Mouse (Mus musculus): ENCODE data around the gene Mrpl54. TPM values are rescaled to one million over a fixed set of nuclear protein-coding genes. Genes with fewer than 3 reads are reported as not detected.
A peak's percentile ranks its signal among the peaks of the same experiment; 100 is the strongest.

The Mrpl54 gene
- polyA plus RNA-seq, 1 experiment from 2014 or later: 244 TPM

GRCm38 (mm10) chr10:81302781-81303218, 36.1 kb upstream of the Mrpl54 start:
- H3K4me2 ChIP-seq: peak overlapping the region; percentile 49
- H3K4me3 ChIP-seq: peak overlapping the region; percentile 22
- peak overlapping the region; percentile 70 for H3K9ac ChIP-seq
- peak overlapping the region; percentile 70 for H3K27ac ChIP-seq (replicated peaks)
- whole genome bisulfite sequencing: 14% methylated on average over 14 of the region's 14 CpGs
- peaks cover 23% of the 10 kb centered on the region for H3K36me3 ChIP-seq
- ATAC-seq (ENCODE audit: extremely low read depth, insufficient number of reproducible peaks, low FRiP score, low TSS enrichment): no peak
- no peaks in the 10 kb centered on the region for H3K9me3 ChIP-seq
- no peaks in the 10 kb centered on the region for H3K27me3 ChIP-seq (replicated peaks)
- peaks cover 74% of the 10 kb centered on the region for H3K4me1 ChIP-seq

- 54% methylated on average over 4 of the region's 4 CpGs for WGBS
- peak overlapping the region; percentile 49 for H3K4me2 ChIP-seq
- peak overlapping the region; percentile 22 for H3K4me3 ChIP-seq
Observed at GRCm38 (mm10) chr10:81302288-81302687, 35.6 kb upstream of the Mrpl54 start.

DNA sequence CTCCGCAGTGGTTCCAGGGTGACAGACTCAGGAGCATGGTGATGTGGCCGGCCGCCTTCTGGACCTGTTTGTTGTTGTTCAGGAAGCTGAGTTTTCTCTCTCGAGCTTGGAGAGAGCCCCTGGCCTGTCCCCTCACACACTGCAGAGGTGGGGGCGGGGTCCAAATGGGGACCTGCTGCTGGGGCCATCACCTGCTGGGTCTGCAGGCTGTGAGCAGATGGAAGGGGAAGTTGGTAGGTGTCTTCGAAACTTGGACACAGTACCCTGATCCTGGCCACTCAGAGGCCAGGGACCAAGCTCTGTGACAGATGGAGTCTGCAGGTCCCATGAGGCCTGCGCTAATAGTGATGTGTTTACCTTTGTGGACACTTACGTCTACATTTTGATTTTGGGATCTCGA, 34.6 kb upstream of the Mrpl54 start:
- no peak overlapping the region for H3K4me2 ChIP-seq
- ATAC-seq (ENCODE audit: extremely low read depth, insufficient number of reproducible peaks, low FRiP score, low TSS enrichment): no peak
- no peaks in the 10 kb centered on the region for H3K9me3 ChIP-seq
- H3K4me1 ChIP-seq: peaks cover 82% of the 10 kb centered on the region
- H3K9ac ChIP-seq: peak overlapping the region; percentile 64; the same call in 1 of the 2 replicates
- H3K27me3 ChIP-seq (replicated peaks): no peaks in the 10 kb centered on the region
- WGBS: 80% methylated on average over 9 of the region's 9 CpGs
- H3K36me3 ChIP-seq: peaks cover 14% of the 10 kb centered on the region
- no peak overlapping the region for H3K4me3 ChIP-seq
- H3K27ac ChIP-seq (replicated peaks): peak overlapping the region; percentile 17; the same call in 1 of the 2 replicates

More at GRCm38 (mm10) chr10:81302288-81302687, 35.6 kb upstream of the Mrpl54 start:
- Histone ChIP-seq H3K27ac (replicated peaks) (peak overlapping the region; percentile 70), H3K9me3 (no peaks in the 10 kb centered on the region), H3K9ac (peak overlapping the region; percentile 70), H3K27me3 (replicated peaks) (no peaks in the 10 kb centered on the region), H3K36me3 (peaks cover 18% of the 10 kb centered on the region), H3K4me1 (peaks cover 79% of the 10 kb centered on the region)
- no peak for ATAC-seq (ENCODE audit: extremely low read depth, insufficient number of reproducible peaks, low FRiP score, low TSS enrichment)

DNA sequence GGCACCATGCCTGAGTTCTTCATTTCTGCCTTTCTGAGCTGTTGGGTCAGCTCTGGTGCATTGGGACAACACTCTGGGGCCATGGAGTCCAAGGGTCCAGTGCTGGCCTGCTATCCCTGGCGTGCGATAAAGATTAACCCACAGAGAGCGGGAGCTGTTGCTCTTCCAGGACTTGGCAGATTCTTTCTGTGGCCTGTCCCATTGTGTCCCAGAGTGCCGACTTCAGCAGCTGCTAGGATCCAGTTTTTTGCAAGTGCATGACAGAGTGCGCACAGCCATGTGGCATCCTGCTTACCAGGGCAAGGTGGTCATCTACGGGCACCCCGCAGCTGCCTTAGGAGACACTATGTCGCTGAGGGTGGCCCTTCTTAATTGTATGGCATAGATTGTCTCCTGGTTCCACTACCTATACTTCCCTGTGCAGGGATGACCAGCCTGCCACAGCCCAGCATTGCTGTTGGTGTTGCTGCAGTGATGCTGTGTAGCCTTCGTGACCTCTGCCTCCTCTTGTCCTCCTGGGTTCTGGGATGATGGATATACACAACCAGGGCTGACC, 33.7 kb upstream of the Mrpl54 start:
- WGBS: 67% methylated on average over 9 of the region's 9 CpGs
- peaks cover 89% of the 10 kb centered on the region for H3K4me1 ChIP-seq

DNA sequence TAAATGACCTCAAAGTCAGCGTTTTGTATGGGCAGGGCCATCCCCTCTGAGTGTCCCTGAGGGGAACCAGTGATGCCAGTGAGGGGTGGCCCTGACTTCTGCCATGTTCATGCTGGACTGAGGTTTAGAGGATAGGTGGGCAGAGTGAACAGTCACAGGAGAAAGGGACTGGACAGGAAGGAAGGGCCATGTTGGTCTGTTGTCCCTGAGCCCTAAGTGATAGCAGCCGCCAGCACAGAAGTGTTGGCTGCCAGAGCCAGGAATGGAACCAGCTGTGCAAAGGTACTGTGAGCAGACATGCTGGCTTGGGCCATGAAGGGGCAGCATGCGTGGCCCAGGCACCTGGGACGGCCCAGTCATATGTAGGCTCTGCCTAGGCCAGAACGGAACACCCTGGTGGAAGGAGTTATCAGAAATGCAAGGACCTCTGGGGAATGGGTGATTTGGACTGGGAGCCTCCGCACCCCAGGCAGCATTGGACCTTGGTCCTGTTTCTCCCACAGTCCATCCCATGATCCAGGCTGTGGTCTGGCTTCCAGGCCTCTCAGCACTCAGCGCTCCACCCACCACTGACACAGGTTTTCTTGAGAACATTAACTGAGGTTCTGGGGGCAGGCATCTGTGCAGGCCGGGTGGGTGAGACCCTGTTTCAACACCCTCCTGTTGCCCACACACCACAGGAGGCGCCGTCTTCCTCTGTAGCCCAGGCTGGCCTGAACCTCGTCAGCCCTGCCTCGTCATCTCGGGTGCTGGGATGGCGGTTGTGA, 33.0 kb upstream of the Mrpl54 start:
- 80% methylated on average over 14 of the region's 14 CpGs for WGBS
- ATAC-seq (ENCODE audit: extremely low read depth, insufficient number of reproducible peaks, low FRiP score, low TSS enrichment): no peak
- H3K9ac ChIP-seq: peak overlapping the region; percentile 64
- peaks cover 92% of the 10 kb centered on the region for H3K4me1 ChIP-seq
- no peaks in the 10 kb centered on the region for H3K27me3 ChIP-seq (replicated peaks)
- H3K36me3 ChIP-seq: peaks cover 5% of the 10 kb centered on the region; the same call in 1 of the 2 replicates
- H3K27ac ChIP-seq (replicated peaks): peak overlapping the region; percentile 36; the same call in 1 of the 2 replicates
- no peaks in the 10 kb centered on the region for H3K9me3 ChIP-seq
- no peak overlapping the region for H3K4me3 ChIP-seq
- no peak overlapping the region for H3K4me2 ChIP-seq

More for the DNA sequence above, 33.7 kb upstream of the Mrpl54 start:
- Histone ChIP-seq H3K9me3 (no peaks in the 10 kb centered on the region), H3K4me2 (no peak overlapping the region), H3K9ac (peak overlapping the region; percentile 64), H3K27me3 (replicated peaks) (no peaks in the 10 kb centered on the region), H3K36me3 (peaks cover 5% of the 10 kb centered on the region; the same call in 1 of the 2 replicates), H3K27ac (replicated peaks) (0 out of 2 replicates have a peak overlapping the region, but pooled peaks have one; percentile 17), H3K4me3 (no peak overlapping the region)
- no peak for ATAC-seq (ENCODE audit: extremely low read depth, insufficient number of reproducible peaks, low FRiP score, low TSS enrichment)

DNA sequence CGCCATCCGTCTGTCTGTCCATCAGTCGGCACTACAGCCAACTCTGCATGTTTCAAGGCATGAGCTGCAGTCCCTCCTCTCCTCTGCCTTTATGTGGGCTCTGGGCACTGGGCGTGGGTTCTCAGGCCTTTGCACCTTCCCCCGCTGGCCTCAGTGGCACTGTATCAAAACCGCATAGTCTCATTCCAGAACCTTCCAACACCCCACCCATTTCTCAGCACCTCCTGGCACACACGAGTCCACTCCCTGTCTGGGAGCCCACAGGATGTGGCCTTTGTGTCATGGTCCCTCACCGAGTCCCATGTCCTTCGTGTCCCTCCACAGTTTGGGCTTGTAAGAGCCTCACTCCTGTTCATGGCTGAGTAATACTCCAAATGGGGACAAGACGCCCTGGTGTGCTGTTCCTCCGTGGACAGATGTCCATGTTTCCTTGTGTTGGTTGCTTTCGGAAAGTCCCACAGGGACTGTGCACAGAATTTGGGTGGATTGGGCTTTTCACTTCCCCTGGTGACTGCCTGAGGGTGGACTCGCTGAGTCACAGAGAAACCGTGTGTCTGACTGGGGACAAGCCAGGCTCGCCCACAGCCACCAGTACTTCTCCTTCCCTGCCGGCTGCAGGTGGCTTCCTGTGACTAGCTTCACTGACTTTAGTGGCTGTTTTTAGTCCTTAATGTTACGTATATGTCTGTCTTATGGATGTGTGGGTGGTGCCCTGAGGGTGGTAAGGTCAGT, 31.8 kb upstream of the Mrpl54 start:
- Histone ChIP-seq H3K4me1 (peaks cover 92% of the 10 kb centered on the region), H3K4me2 (peak overlapping the region; percentile 26), H3K27me3 (replicated peaks) (no peaks in the 10 kb centered on the region), H3K27ac (replicated peaks) (peak overlapping the region; percentile 77), H3K9ac (no peak overlapping the region), H3K9me3 (no peaks in the 10 kb centered on the region), H3K4me3 (no peak overlapping the region), H3K36me3 (peaks cover 5% of the 10 kb centered on the region; the same call in 1 of the 2 replicates)
- no peak for ATAC-seq (ENCODE audit: extremely low read depth, insufficient number of reproducible peaks, low FRiP score, low TSS enrichment)
- WGBS: 88% methylated on average over 17 of the region's 17 CpGs

DNA sequence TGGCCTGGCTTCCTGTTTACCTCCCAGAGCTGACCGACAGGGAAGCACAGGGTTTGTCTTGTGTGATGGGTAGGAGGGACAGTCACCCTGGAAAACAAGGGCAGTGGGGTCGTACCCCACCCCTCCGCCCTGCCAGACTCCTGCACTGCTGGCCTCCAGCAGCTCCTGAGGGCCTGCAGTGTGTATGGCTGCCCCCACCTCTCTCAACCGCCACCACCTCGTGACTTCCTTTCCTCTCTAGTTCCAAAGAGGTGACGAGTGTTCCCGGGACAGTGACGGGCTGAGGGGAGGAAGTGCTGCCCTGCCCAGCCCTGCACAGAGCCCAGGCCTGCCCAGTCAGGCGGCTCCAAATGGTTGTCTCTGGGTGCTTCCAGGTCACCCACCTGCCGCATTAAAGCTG, 31.1 kb upstream of the Mrpl54 start:
- H3K36me3 ChIP-seq: peaks cover 5% of the 10 kb centered on the region; the same call in 1 of the 2 replicates
- H3K4me3 ChIP-seq: no peak overlapping the region
- H3K9ac ChIP-seq: peak overlapping the region; percentile 69
- peak overlapping the region; percentile 77 for H3K27ac ChIP-seq (replicated peaks)
- H3K4me2 ChIP-seq: peak overlapping the region; percentile 26
- H3K27me3 ChIP-seq (replicated peaks): no peaks in the 10 kb centered on the region
- WGBS: 30% methylated on average over 10 of the region's 10 CpGs
- peaks cover 86% of the 10 kb centered on the region for H3K4me1 ChIP-seq
- no peaks in the 10 kb centered on the region for H3K9me3 ChIP-seq
- ATAC-seq (ENCODE audit: extremely low read depth, insufficient number of reproducible peaks, low FRiP score, low TSS enrichment): no peak

DNA sequence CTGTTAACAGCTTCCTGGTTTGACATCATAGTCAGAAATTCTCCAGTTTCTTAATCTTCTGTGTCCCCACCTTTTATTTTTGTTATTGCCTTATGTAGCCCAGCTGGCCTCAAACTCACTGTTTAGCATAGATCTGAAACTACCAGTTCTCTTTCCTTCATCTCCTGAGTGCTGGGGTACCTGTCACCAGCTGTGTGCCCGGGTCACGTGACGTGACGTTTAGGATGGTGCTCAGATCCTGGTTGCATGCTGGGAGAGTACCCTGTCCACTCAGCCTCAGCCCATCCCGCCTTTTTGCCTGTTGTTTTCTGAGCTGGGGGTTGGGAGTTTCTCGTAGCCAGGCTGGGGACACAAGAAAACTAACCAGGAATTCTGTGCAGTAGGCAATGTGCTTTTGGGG, 30.5 kb upstream of the Mrpl54 start:
- H3K4me2 ChIP-seq: peak overlapping the region; percentile 26; the same call in 1 of the 2 replicates
- H3K36me3 ChIP-seq: peaks cover 5% of the 10 kb centered on the region; the same call in 1 of the 2 replicates
- WGBS: 77% methylated on average over 6 of the region's 6 CpGs
- ATAC-seq (ENCODE audit: extremely low read depth, insufficient number of reproducible peaks, low FRiP score, low TSS enrichment): no peak
- H3K27ac ChIP-seq (replicated peaks): peak overlapping the region; percentile 77
- no peaks in the 10 kb centered on the region for H3K9me3 ChIP-seq
- H3K27me3 ChIP-seq (replicated peaks): no peaks in the 10 kb centered on the region
- peak overlapping the region; percentile 69 for H3K9ac ChIP-seq
- H3K4me1 ChIP-seq: peaks cover 80% of the 10 kb centered on the region
- no peak overlapping the region for H3K4me3 ChIP-seq

DNA sequence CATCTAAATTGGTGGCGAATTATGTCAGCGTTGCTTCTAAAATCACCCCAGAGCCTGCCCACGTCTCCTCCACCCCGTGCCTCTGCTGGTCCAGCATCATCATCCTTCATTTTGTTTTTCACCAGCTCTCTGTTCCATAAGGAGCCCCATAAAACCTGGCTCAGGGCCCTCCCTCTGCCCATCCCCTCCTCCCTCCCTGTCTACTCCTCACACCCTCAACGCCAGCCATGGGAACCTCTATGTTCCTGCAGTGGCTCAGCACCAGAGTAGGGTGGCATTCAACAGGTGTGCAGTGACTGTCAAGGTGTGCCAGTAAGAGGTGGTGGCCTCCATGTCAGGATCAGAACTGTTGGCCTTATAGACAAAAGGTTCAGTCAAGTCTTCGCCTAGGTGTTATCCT, 28.5 kb upstream of the Mrpl54 start:
- H3K9me3 ChIP-seq: no peaks in the 10 kb centered on the region
- no peak for ATAC-seq (ENCODE audit: extremely low read depth, insufficient number of reproducible peaks, low FRiP score, low TSS enrichment)
- 89% methylated on average over 6 of the region's 6 CpGs for WGBS
- peak overlapping the region; percentile 90 for H3K9ac ChIP-seq
- H3K4me3 ChIP-seq: no peak overlapping the region
- peaks cover 5% of the 10 kb centered on the region; the same call in 1 of the 2 replicates for H3K36me3 ChIP-seq
- H3K27ac ChIP-seq (replicated peaks): no peak overlapping the region
- peak overlapping the region; percentile 99; the same call in 1 of the 2 replicates for H3K4me2 ChIP-seq
- peaks cover 69% of the 10 kb centered on the region for H3K4me1 ChIP-seq
- peaks cover 17% of the 10 kb centered on the region for H3K27me3 ChIP-seq (replicated peaks)

- H3K27me3 ChIP-seq (replicated peaks): peaks cover 25% of the 10 kb centered on the region
- H3K9ac ChIP-seq: peak overlapping the region; percentile 90
- WGBS: 41% methylated on average over 8 of the region's 8 CpGs
- H3K4me3 ChIP-seq: peak overlapping the region; percentile 91
- peaks cover 63% of the 10 kb centered on the region for H3K4me1 ChIP-seq
- peaks cover 5% of the 10 kb centered on the region; the same call in 1 of the 2 replicates for H3K36me3 ChIP-seq
- H3K27ac ChIP-seq (replicated peaks): peak overlapping the region; percentile 28; the same call in 1 of the 2 replicates
- H3K9me3 ChIP-seq: no peaks in the 10 kb centered on the region
- H3K4me2 ChIP-seq: peak overlapping the region; percentile 99
- ATAC-seq (ENCODE audit: extremely low read depth, insufficient number of reproducible peaks, low FRiP score, low TSS enrichment): no peak
Observed at GRCm38 (mm10) chr10:81294442-81294841, 27.7 kb upstream of the Mrpl54 start.

All from heart, embryonic 13.5 days (tissue).